Mouse (Mus musculus) intestine, postnatal 0 days (tissue): Measurements from ENCODE around the gene Cyren. TPM values are rescaled to one million over a fixed set of nuclear protein-coding genes. Genes with fewer than 3 reads are reported as not detected.

Experiments used
- ATAC-seq: fragments of 200-750 bp; cut with Nextera tagmentation; 2 replicates; pipeline ENCODE4 v1.8.0; 2017; ENCODE audit warnings: mild to moderate bottlenecking, moderate TSS enrichment, moderate library complexity
- H3K27ac ChIP-seq: fragments of 300-500 bp; sonication (generic); 2 replicates; pipeline ENCODE4 v1.5.1; 2014; ENCODE audit warnings: mild to moderate bottlenecking, low read depth, low read length, moderate library complexity
- H3K27me3 ChIP-seq: fragments of 300-500 bp; sonication (generic); replicated peaks from 2 replicates; pipeline ENCODE4 v1.6.1; 2014; ENCODE audit warnings: low read length, mixed read lengths; ENCODE audit not compliant: control insufficient read depth, insufficient read depth
- H3K36me3 ChIP-seq: fragments of 300-500 bp; sonication (generic); 2 replicates; pipeline ENCODE4 v1.6.1; 2014; ENCODE audit warnings: mild to moderate bottlenecking, moderate library complexity; ENCODE audit not compliant: control insufficient read depth, insufficient read depth
- H3K4me1 ChIP-seq: fragments of 300-500 bp; sonication (generic); replicated peaks from 2 replicates; pipeline ENCODE4 v1.6.1; 2014; ENCODE audit warnings: antibody characterized with exemption, low read length, mixed read lengths; ENCODE audit not compliant: control insufficient read depth, insufficient read depth
- H3K4me2 ChIP-seq: fragments of 300-500 bp; sonication (generic); replicated peaks from 2 replicates; pipeline ENCODE4 v1.6.1; 2014; ENCODE audit warnings: low read depth, mild to moderate bottlenecking, moderate library complexity
- H3K4me3 ChIP-seq: fragments of 300-500 bp; sonication (generic); 2 replicates; pipeline ENCODE4 v1.5.1; 2014; ENCODE audit warnings: low read depth, low read length
- H3K9ac ChIP-seq: fragments of 300-500 bp; sonication (generic); 2 replicates; pipeline ENCODE4 v1.6.1; 2014; ENCODE audit warnings: mild to moderate bottlenecking, low read depth, low read length
- H3K9me3 ChIP-seq: fragments of 300-500 bp; sonication (generic); 2 replicates; pipeline ENCODE4 v1.6.1; 2016; ENCODE audit warnings: mixed run types; ENCODE audit not compliant: control insufficient read depth
- CTCF ChIP-seq: sonication (generic); IDR thresholded peaks from 2 replicates; pipeline ENCODE4 v1.5.1; 2016; ENCODE audit warnings: low read depth, mild to moderate bottlenecking, control low read depth, antibody characterized with exemption, moderate library complexity
- WGBS: fragments of 180-500 bp; shearing (Covaris S2); extraction: QIAGEN DNeasy Blood & Tissue Kit; methylation state at CpG from one replicate; pipeline ENCODE4 v1.1.7; 2014; 5-methylcytosine and 5-hydroxymethylcytosine counted together
- polyA plus RNA-seq: library from polyadenylated mRNA; unstranded; fragments of >200 nt; fragmentation: Nextera tagmentation; extraction: Ambion mirVana; gene quantifications from 2 replicates; pipeline ENCODE4 v1.2.1, GENCODE M21; 2015

Cyren gene
- polyA plus RNA-seq: 6.2 and 6.8 TPM in 2 replicates

GRCm38 (mm10) chr6:34877509-34878321, at the start of gene Cyren:
Gene Cyren, minus strand, starts transcription at chr6:34878060.
- ATAC-seq: peak; percentile 91
- Histone ChIP-seq H3K4me2 (peak within 1 kb of the TSS; percentile 76), H3K4me3 (peak within 1 kb of the TSS; percentile 74), H3K27ac (peak within 1 kb of the TSS; percentile 93), H3K9me3 (no peaks in the 10 kb centered on the region), H3K9ac (peak within 1 kb of the TSS; percentile 79), H3K27me3 (no peaks in the 10 kb centered on the region), H3K4me1 (peaks cover 5% of the 10 kb centered on the region; the same call in 1 of the 2 replicates), H3K36me3 (peaks cover 12% of the 10 kb centered on the region; the same call in 1 of the 2 replicates)
- peak; percentile 86 for TF ChIP-seq CTCF
- under 1% methylated on average over 56 of the region's 56 CpGs for WGBS

- Histone ChIP-seq H3K27me3 (no peaks in the 10 kb centered on the region), H3K9ac (no peak overlapping the region), H3K4me2 (no peak overlapping the region), H3K27ac (no peak overlapping the region), H3K36me3 (no peaks in the 10 kb centered on the region), H3K4me1 (no peaks in the 10 kb centered on the region), H3K4me3 (no peak overlapping the region), H3K9me3 (no peaks in the 10 kb centered on the region)
- TF ChIP-seq CTCF: no peak
- ATAC-seq: 0 out of 2 replicates have a peak, but pooled peaks have one; percentile 25
- 95% methylated on average over 8 of the region's 8 CpGs for WGBS
Measured at GRCm38 (mm10) chr6:34927594-34927993, 49.7 kb upstream of the Cyren start.

GRCm38 (mm10) chr6:34927156-34927555, 49.3 kb upstream of the Cyren start:
- ATAC-seq: peak; percentile 31; the same call in 1 of the 2 replicates
- H3K36me3 ChIP-seq: no peaks in the 10 kb centered on the region
- no peaks in the 10 kb centered on the region for H3K4me1 ChIP-seq
- no peaks in the 10 kb centered on the region for H3K27me3 ChIP-seq
- 53% methylated on average over 4 of the region's 4 CpGs for WGBS
- H3K27ac ChIP-seq: no peak overlapping the region
- H3K4me2 ChIP-seq: no peak overlapping the region
- H3K9me3 ChIP-seq: no peaks in the 10 kb centered on the region
- no peak overlapping the region for H3K9ac ChIP-seq
- TF ChIP-seq CTCF: peak; percentile 92
- H3K4me3 ChIP-seq: no peak overlapping the region

- Histone ChIP-seq H3K9me3 (no peaks in the 10 kb centered on the region), H3K27me3 (no peaks in the 10 kb centered on the region), H3K4me1 (no peaks in the 10 kb centered on the region), H3K4me3 (no peak overlapping the region), H3K9ac (no peak overlapping the region), H3K36me3 (no peaks in the 10 kb centered on the region), H3K4me2 (no peak overlapping the region), H3K27ac (no peak overlapping the region)
- WGBS: 66% methylated on average over 14 of the region's 14 CpGs
- TF ChIP-seq CTCF: peak; percentile 96
- peak; percentile 39; the same call in 1 of the 2 replicates for ATAC-seq
Measured at GRCm38 (mm10) chr6:34921941-34922340, 44.1 kb upstream of the Cyren start.

- no peak for ATAC-seq
- no peaks in the 10 kb centered on the region for H3K27me3 ChIP-seq
- no peaks in the 10 kb centered on the region for H3K9me3 ChIP-seq
- TF ChIP-seq CTCF: no peak
- no peaks in the 10 kb centered on the region for H3K4me1 ChIP-seq
- H3K4me2 ChIP-seq: no peak overlapping the region
- no peak overlapping the region for H3K27ac ChIP-seq
- no peak overlapping the region for H3K4me3 ChIP-seq
- no peak overlapping the region for H3K9ac ChIP-seq
- H3K36me3 ChIP-seq: no peaks in the 10 kb centered on the region
- WGBS: 94% methylated on average over 12 of the region's 12 CpGs
Measured at GRCm38 (mm10) chr6:34920631-34921030, 42.8 kb upstream of the Cyren start.

GRCm38 (mm10) chr6:34919956-34920355, 42.1 kb upstream of the Cyren start, which contains the start of gene Stra8:
Gene Stra8, plus strand, starts transcription at chr6:34920163.
- WGBS: 58% methylated on average over 10 of the region's 10 CpGs
- ATAC-seq: no peak
- H3K27ac ChIP-seq: no peak within 1 kb of the TSS
- H3K4me1 ChIP-seq: no peaks in the 10 kb centered on the region
- no peak within 1 kb of the TSS for H3K4me3 ChIP-seq
- no peaks in the 10 kb centered on the region for H3K27me3 ChIP-seq
- no peak within 1 kb of the TSS for H3K4me2 ChIP-seq
- TF ChIP-seq CTCF: no peak
- H3K9ac ChIP-seq: no peak within 1 kb of the TSS
- H3K36me3 ChIP-seq: no peaks in the 10 kb centered on the region
- H3K9me3 ChIP-seq: no peaks in the 10 kb centered on the region
